Mouse (Mus musculus) midbrain, embryonic 14.5 days (tissue): Measurements from ENCODE around the gene Itsn1. TPM values are rescaled to one million over a fixed set of nuclear protein-coding genes. Genes with fewer than 3 reads are reported as not detected.
A peak's percentile ranks its signal among the peaks of the same experiment; 100 is the strongest.

ENCODE experiments used
- ATAC-seq: fragments of 200-750 bp; cut with Nextera tagmentation; 2 replicates; pipeline ENCODE4 v1.8.0; 2017; ENCODE audit warnings: moderate number of reproducible peaks, moderate library complexity; ENCODE audit not compliant: low FRiP score, low TSS enrichment
- DNase-seq: peaks from one replicate; pipeline ENCODE4 v3.0.0-alpha.2; 2015
- H3K27ac ChIP-seq: fragments of 300-500 bp; sonication (generic); replicated peaks from 2 replicates; pipeline ENCODE4 v1.5.1; 2014; ENCODE audit warnings: mild to moderate bottlenecking, low read depth, low read length, moderate library complexity
- H3K27me3 ChIP-seq: fragments of 300-500 bp; sonication (generic); 2 replicates; pipeline ENCODE4 v1.6.1; 2014; ENCODE audit warnings: low read length, control low read depth, mixed read lengths; ENCODE audit not compliant: control insufficient read depth, insufficient read depth
- H3K36me3 ChIP-seq: fragments of 300-500 bp; sonication (generic); 2 replicates; pipeline ENCODE4 v1.6.1; 2014; ENCODE audit warnings: low read length, control low read depth; ENCODE audit not compliant: control insufficient read depth, insufficient read depth
- H3K4me1 ChIP-seq: fragments of 300-500 bp; sonication (generic); 2 replicates; pipeline ENCODE4 v1.6.1; 2014; ENCODE audit warnings: mild to moderate bottlenecking, antibody characterized with exemption, low read length, control low read depth; ENCODE audit not compliant: control insufficient read depth, insufficient read depth
- H3K4me2 ChIP-seq: fragments of 300-500 bp; sonication (generic); 2 replicates; pipeline ENCODE4 v1.6.1; 2014; ENCODE audit warnings: mild to moderate bottlenecking, low read length, moderate library complexity
- H3K4me3 ChIP-seq: fragments of 300-500 bp; sonication (generic); replicated peaks from 2 replicates; pipeline ENCODE4 v1.5.1; 2014; ENCODE audit warnings: low read depth, low read length
- H3K9ac ChIP-seq: fragments of 300-500 bp; sonication (generic); replicated peaks from 2 replicates; pipeline ENCODE4 v1.6.1; 2014; ENCODE audit warnings: mild to moderate bottlenecking, low read length, moderate library complexity
- H3K9me3 ChIP-seq: fragments of 300-500 bp; sonication (generic); 2 replicates; pipeline ENCODE4 v1.6.1; 2016; ENCODE audit warnings: low read length, control low read depth, mixed read lengths; ENCODE audit not compliant: control insufficient read depth
- WGBS: fragments of 180-500 bp; shearing (Covaris S2); extraction: QIAGEN DNeasy Blood & Tissue Kit; methylation state at CpG from one replicate; pipeline ENCODE4 v1.1.7; 2014; 5-methylcytosine and 5-hydroxymethylcytosine counted together
- polyA plus RNA-seq: library from polyadenylated mRNA; unstranded; fragments of >200 nt; fragmentation: Nextera tagmentation; extraction: Ambion mirVana; gene quantifications from 2 replicates; pipeline ENCODE4 v1.2.1, GENCODE M21; 2014

Itsn1 gene
- polyA plus RNA-seq, 1 experiment from 2014 or later, result 67.5 TPM

DNA sequence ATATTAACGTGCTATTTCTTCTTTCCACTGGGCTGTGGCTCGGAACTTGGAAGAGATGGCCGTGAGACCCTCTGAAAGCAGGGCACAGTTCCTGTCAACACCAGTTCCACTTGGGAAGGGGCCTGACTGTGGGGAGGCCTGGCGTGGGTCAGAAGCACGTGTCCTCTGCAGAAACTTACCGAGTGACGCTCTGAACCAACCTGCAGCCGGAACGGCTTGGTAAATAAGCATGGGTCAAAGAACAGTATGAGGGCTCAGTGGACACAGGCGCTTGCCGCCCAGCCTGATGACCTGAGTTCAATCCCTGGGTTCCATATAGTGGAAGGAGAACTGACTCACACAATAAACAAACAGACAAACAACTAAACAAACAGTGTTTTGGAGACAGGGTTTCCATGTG is 208.2 kb downstream of the Itsn1 start:
- ATAC-seq, result no peak
- no peaks in the 10 kb centered on the region for H3K4me1 ChIP-seq
- H3K4me3 ChIP-seq, result no peak overlapping the region
- H3K27me3 ChIP-seq, result no peaks in the 10 kb centered on the region
- H3K4me2 ChIP-seq, result no peak overlapping the region
- no peak for DNase-seq
- H3K36me3 ChIP-seq, result no peaks in the 10 kb centered on the region
- H3K9ac ChIP-seq, result no peak overlapping the region
- 92% methylated on average over 11 of the region's 11 CpGs for WGBS
- no peak overlapping the region for H3K27ac ChIP-seq
- H3K9me3 ChIP-seq, result no peaks in the 10 kb centered on the region

DNA sequence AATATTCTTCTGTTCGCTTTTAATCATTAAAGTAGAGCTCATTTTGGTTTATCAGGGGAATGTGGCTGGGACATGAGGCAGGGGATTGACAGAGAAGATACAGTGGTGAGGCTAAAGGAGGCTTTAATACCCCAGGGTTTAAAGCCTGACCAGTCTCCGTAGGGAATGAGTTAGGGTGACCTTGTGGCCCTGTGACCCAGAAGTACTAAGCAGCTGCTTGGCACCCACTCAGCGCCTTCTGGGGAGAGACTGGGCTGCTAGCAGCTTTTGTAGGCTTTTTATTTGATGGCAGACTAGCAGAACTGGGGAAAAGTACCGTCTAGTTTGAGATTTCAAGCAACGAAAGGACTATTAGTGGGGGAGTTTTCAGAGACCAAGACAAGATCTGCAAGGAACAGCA is 209.1 kb downstream of the Itsn1 start:
- Histone ChIP-seq H3K9me3 (no peaks in the 10 kb centered on the region), H3K27ac (no peak overlapping the region), H3K4me1 (no peaks in the 10 kb centered on the region), H3K9ac (no peak overlapping the region), H3K27me3 (no peaks in the 10 kb centered on the region), H3K36me3 (no peaks in the 10 kb centered on the region), H3K4me3 (no peak overlapping the region), H3K4me2 (no peak overlapping the region)
- ATAC-seq (no peak), DNase-seq (no peak)
- 82% methylated on average over 5 of the region's 5 CpGs for WGBS

DNA sequence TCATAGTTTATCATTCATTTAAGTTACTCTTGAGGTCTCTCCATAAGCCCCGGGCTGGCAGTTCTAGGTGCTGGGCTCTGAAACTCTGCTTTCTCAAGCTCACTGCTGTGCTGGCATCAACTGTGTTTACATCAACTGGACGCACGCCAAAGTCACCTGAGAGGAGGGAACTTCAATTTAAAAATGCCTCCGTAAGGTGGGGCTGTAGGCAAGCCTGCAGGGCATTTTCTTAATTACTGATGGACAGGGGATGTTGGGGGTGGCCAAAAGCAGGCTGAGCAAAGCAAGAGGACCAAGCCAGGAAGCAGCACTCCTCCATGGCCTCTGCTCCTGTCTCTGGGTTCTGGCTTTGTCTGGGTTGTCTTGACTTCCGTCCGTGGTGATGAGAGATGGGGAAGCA is 211.6 kb downstream of the Itsn1 start:
- no peak for DNase-seq
- Histone ChIP-seq H3K27me3 (no peaks in the 10 kb centered on the region), H3K4me2 (no peak overlapping the region), H3K9ac (no peak overlapping the region), H3K9me3 (no peaks in the 10 kb centered on the region), H3K4me1 (no peaks in the 10 kb centered on the region), H3K27ac (no peak overlapping the region), H3K4me3 (no peak overlapping the region), H3K36me3 (no peaks in the 10 kb centered on the region)
- ATAC-seq, result no peak
- WGBS, result 89% methylated on average over 6 of the region's 6 CpGs

DNA sequence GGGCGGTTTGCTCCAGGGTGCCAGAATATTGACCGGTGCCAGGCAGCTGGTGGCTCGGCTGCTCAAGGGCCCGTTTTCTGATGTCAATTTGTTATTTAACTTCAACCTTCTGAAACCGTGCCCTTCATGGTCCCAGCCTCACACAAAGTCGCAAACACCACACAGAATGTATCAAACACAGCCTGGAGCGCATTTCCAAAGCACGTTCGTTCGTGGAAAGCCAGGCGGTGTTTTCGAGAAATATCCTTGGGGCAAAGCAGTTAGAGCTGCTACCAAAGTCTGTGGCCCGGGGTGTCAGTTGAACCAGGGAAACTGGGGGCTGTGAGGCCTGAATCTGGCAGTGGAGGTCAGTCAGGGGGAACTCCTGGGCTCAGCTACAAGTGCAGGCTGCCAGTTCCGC is 213.1 kb downstream of the Itsn1 start:
- 92% methylated on average over 14 of the region's 14 CpGs for WGBS
- H3K27ac ChIP-seq, result no peak overlapping the region
- no peaks in the 10 kb centered on the region for H3K9me3 ChIP-seq
- H3K4me3 ChIP-seq, result no peak overlapping the region
- DNase-seq, result no peak
- H3K27me3 ChIP-seq, result no peaks in the 10 kb centered on the region
- no peaks in the 10 kb centered on the region for H3K36me3 ChIP-seq
- ATAC-seq, result no peak
- no peaks in the 10 kb centered on the region for H3K4me1 ChIP-seq
- no peak overlapping the region for H3K9ac ChIP-seq
- H3K4me2 ChIP-seq, result no peak overlapping the region

DNA sequence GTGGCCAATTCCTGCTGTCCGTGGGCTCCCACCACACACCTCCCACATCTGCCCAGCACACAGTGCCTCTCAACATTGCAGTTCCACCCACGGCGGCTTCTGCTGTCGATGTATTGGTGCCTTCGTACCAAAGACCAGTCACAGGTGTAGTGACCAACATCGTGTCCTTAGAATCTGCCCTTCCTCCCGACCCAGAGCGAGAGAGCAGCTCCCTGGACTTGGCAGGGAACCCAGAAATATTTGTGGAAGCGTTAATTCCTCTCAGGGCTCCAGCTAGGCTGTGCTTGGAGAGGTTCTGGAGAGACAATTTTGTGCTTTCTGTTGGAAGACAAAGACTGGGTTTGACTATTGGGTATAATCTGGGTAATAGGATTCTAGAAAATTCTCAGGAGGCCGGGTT is 217.2 kb downstream of the Itsn1 start:
- H3K9me3 ChIP-seq, result no peaks in the 10 kb centered on the region
- H3K36me3 ChIP-seq, result no peaks in the 10 kb centered on the region
- no peak overlapping the region for H3K4me2 ChIP-seq
- DNase-seq (no peak), ATAC-seq (no peak)
- no peaks in the 10 kb centered on the region for H3K4me1 ChIP-seq
- WGBS, result 92% methylated on average over 10 of the region's 10 CpGs
- H3K4me3 ChIP-seq, result no peak overlapping the region
- no peak overlapping the region for H3K27ac ChIP-seq
- H3K9ac ChIP-seq, result no peak overlapping the region
- H3K27me3 ChIP-seq, result no peaks in the 10 kb centered on the region

DNA sequence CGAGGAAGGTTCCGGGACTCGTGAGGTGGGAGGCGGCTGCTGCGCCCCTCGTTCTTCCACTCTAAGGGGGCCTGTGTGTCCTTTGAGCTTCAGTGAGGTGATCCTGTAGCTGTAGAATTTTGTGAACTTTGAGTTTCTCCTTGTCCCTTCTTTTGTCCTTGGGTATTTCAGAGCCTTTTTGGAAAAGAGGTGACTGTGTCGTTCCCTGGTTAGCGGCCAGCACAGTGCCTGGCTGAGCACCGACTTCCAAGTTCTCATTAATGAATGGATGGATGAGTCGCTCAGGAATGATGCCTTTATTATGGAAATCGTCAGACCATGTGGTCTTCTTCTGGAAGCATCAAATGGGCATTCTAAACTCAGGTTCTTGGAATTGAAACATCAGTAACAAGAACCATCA is 218.0 kb downstream of the Itsn1 start:
- H3K4me3 ChIP-seq, result no peak overlapping the region
- DNase-seq, result no peak
- H3K27ac ChIP-seq, result no peak overlapping the region
- H3K9ac ChIP-seq, result no peak overlapping the region
- ATAC-seq, result no peak
- 59% methylated on average over 11 of the region's 11 CpGs for WGBS
- no peaks in the 10 kb centered on the region for H3K27me3 ChIP-seq
- no peaks in the 10 kb centered on the region for H3K36me3 ChIP-seq
- no peaks in the 10 kb centered on the region for H3K9me3 ChIP-seq
- no peaks in the 10 kb centered on the region for H3K4me1 ChIP-seq
- H3K4me2 ChIP-seq, result no peak overlapping the region

DNA sequence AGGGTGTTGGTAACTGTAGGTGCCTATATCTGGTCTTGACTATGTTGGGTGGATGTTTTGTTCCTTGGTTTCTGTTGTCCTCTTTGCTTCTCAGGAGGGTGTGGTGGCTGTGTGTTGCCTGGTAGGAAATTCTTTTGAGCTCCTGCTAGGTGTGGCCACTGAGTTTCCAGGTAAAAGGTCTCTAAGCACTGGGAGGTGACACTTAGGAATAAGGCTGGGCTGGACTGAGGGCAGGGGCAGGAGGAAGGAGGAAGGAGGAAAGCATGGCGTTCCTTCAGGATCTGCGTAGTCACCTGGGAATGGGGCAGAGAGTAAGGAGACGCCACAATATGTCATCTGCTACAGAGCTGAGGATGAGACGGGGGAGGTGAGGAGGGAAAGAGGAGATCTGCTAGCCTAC is 224.9 kb downstream of the Itsn1 start:
- H3K4me3 ChIP-seq, result no peak overlapping the region
- no peaks in the 10 kb centered on the region for H3K36me3 ChIP-seq
- no peaks in the 10 kb centered on the region for H3K9me3 ChIP-seq
- WGBS, result 93% methylated on average over 4 of the region's 4 CpGs
- DNase-seq (no peak), ATAC-seq (no peak)
- H3K9ac ChIP-seq, result no peak overlapping the region
- H3K4me1 ChIP-seq, result no peaks in the 10 kb centered on the region
- no peak overlapping the region for H3K27ac ChIP-seq
- H3K27me3 ChIP-seq, result no peaks in the 10 kb centered on the region
- no peak overlapping the region for H3K4me2 ChIP-seq

DNA sequence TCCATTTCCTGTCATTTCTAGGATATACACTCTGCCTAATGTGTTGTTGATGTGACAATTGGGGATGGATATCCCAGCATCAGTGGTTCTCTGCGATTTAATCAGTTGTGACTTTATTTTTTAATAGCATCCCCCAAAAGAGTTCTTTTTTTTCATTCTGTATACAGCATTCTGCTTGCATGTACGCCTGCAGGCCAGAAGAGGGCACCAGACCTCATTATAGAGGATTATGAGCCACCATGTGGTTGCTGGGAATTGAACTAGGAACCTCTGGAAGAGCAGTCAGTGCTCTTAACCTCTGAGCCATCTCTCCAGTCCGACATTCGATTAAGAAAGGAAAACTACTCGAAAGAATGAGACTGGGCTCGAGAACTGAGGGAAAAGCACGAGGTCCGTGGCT is 225.7 kb downstream of the Itsn1 start:
- no peaks in the 10 kb centered on the region for H3K4me1 ChIP-seq
- no peaks in the 10 kb centered on the region for H3K27me3 ChIP-seq
- H3K4me3 ChIP-seq, result no peak overlapping the region
- no peak overlapping the region for H3K27ac ChIP-seq
- WGBS, result 89% methylated on average over 8 of the region's 8 CpGs
- no peak for ATAC-seq
- H3K36me3 ChIP-seq, result no peaks in the 10 kb centered on the region
- no peak overlapping the region for H3K9ac ChIP-seq
- DNase-seq, result no peak
- H3K4me2 ChIP-seq, result no peak overlapping the region
- no peaks in the 10 kb centered on the region for H3K9me3 ChIP-seq

DNA sequence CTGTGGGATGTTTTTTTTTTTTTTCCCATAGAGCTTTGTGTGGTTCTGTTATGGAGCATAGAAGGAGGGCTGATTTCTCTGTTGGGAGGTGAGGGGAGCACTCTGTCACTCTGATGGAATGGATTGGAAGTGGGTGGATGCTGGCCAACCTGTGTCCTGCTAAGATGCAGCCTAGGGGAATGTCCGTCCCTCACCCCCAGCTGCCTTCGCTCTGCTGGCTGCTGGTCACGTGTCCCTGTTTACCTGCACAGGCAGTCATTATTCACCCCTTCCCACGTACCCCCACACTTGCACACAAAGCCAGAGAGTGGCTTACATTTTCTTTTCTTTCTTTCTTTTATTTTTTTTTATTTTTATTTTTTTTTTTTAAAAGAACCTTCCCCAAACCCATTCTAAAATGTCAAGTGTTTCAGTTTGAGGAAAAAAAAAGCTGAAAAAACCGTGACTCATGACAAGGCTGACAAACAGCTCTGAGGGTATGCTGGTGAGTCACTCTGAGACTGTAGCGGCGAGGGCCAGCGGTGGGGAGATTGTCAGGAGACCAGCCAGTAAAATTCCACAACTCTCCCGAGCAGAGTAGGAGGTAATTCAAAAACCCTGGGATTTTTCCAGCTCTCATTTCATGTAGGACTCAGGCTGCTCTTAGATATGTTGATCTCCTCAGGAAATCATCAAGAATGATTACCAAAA is 233.3 kb downstream of the Itsn1 start:
- peaks cover 21% of the 10 kb centered on the region for H3K4me1 ChIP-seq
- ATAC-seq (peak; percentile 59; the same call in 1 of the 2 replicates), DNase-seq (peak; percentile 79)
- H3K4me2 ChIP-seq, result peak overlapping the region; percentile 51
- peak overlapping the region; percentile 95 for H3K27ac ChIP-seq
- H3K4me3 ChIP-seq, result peak overlapping the region; percentile 14; the same call in 1 of the 2 replicates
- peak overlapping the region; percentile 46 for H3K9ac ChIP-seq
- H3K36me3 ChIP-seq, result no peaks in the 10 kb centered on the region
- 5% methylated on average over 9 of the region's 9 CpGs for WGBS
- H3K27me3 ChIP-seq, result no peaks in the 10 kb centered on the region
- H3K9me3 ChIP-seq, result no peaks in the 10 kb centered on the region
